Mouse (Mus musculus): ENCODE results near the gene Lingo2. TPM values are rescaled to one million over a fixed set of nuclear protein-coding genes. Genes with fewer than 3 reads are reported as not detected.

Lingo2 gene
- total and polyA plus RNA-seq, 3 experiments = not detected

GRCm38 (mm10) chr4:36407350-36407749 lies 544.2 kb downstream of the Lingo2 start:
- TF ChIP-seq ETS1 (conservative IDR thresholded peaks at IDR 0.05; ENCODE audit: low read depth, low read length) = no peak
- no peak for TF ChIP-seq MAZ (IDR thresholded peaks at IDR 0.05; ENCODE audit: low read depth, low read length)
- TF ChIP-seq MXI1 (IDR thresholded peaks at IDR 0.05; ENCODE audit: low read depth, low read length) = no peak
- TF ChIP-seq EP300 (IDR thresholded peaks at IDR 0.05; ENCODE audit: low read length) = no peak
- TF ChIP-seq IRF4 (IDR thresholded peaks at IDR 0.05; ENCODE audit: low read depth, low read length) = no peak
- no peak for TF ChIP-seq KAT2A (IDR thresholded peaks at IDR 0.05; ENCODE audit: insufficient replicate concordance, low read length)
- TF ChIP-seq PAX5 (IDR thresholded peaks at IDR 0.05; ENCODE audit: low read length) = no peak
- no peak for TF ChIP-seq NELFE (IDR thresholded peaks at IDR 0.05; ENCODE audit: low read depth, low read length)
- no peak for TF ChIP-seq UBTF (IDR thresholded peaks at IDR 0.05; ENCODE audit: low read depth, low read length)
- no peak for TF ChIP-seq SMC3 (IDR thresholded peaks at IDR 0.05; ENCODE audit: low read depth, low read length)
- no peak for TF ChIP-seq GABPA (IDR thresholded peaks at IDR 0.05; ENCODE audit: insufficient replicate concordance, low read depth, low read length)
- TF ChIP-seq NRF1 (IDR thresholded peaks at IDR 0.05; ENCODE audit: low read depth, low read length) = no peak
- no peak for TF ChIP-seq MYC (IDR thresholded peaks at IDR 0.05; ENCODE audit: low read depth, low read length)
- TF ChIP-seq MAFK (IDR thresholded peaks at IDR 0.05; ENCODE audit: insufficient replicate concordance, low read length) = no peak
- TF ChIP-seq JUN (IDR thresholded peaks at IDR 0.05; ENCODE audit: insufficient read depth, low read depth, low read length) = no peak
- no peak for TF ChIP-seq HCFC1 (IDR thresholded peaks at IDR 0.05; ENCODE audit: low read depth, low read length)
- no peak for TF ChIP-seq TCF12 (IDR thresholded peaks at IDR 0.05; ENCODE audit: low read depth, low read length)
- DNase-seq (ENCODE audit: extremely low read depth) = no peak
- Histone ChIP-seq H3K4me3 (replicated peaks in 1 of 3; ENCODE audit: low read depth in 2 of 3, low read length in 2 of 3, poor library complexity in 1 of 3) (no peak overlapping the region), H3K79me2 (replicated peaks; ENCODE audit: control insufficient read depth, extremely low read depth, insufficient read depth, poor library complexity, severe bottlenecking) (no peaks in the 10 kb centered on the region), H3K4me1 (ENCODE audit: control insufficient read depth in 1 of 2, insufficient read depth in 2 of 2) (no peaks in the 10 kb centered on the region), H3K27ac (ENCODE audit: insufficient read depth, low read depth) (no peak overlapping the region), H3K27me3 (replicated peaks) (no peaks in the 10 kb centered on the region), H3K9ac (ENCODE audit: insufficient read depth, low read depth) (no peak overlapping the region), H3K36me3 (replicated peaks in 1 of 2; ENCODE audit: control insufficient read depth in 1 of 2, insufficient read depth in 1 of 2, low read length in 1 of 2) (no peaks in the 10 kb centered on the region), H3K9me3 (replicated peaks; ENCODE audit: low read length) (peaks cover 20% of the 10 kb centered on the region), H3K4me2 (ENCODE audit: insufficient read depth, low read depth, poor library complexity, severe bottlenecking) (no peak overlapping the region)
- dilution Hi-C loops (cut with MboI; ENCODE audit: extremely low pct_ligation_motif_present, extremely low pct_unique_long_range_greater_than_20kb, low sequenced_read_pairs) (no loop called here), in situ Hi-C loops (cut with MboI; ENCODE audit: low pct_ligation_motif_present, low pct_unique_long_range_greater_than_20kb, low sequenced_read_pairs) (no loop called here)

DNA sequence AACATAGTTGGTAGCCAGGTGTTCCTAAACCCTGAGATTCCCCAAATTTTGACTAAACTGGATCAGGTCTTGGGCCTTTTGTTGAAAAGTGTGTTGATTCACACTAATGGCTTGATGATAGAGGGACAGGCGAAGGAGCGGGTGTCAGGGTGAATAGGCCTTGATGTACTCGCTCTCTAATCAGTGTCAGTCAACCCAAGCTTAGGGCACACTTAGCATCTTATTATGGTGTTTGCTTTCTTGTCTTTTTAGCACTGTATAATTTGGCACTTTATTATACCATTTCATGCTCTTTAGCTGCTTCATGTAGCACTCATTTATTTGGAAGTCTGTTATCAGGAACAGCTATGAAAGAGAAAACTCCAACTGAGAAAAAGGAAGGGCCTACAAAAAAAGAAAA lies 582.6 kb downstream of the Lingo2 start:
- H3K79me2 ChIP-seq (replicated peaks; ENCODE audit: control insufficient read depth, extremely low read depth, insufficient read depth, poor library complexity, severe bottlenecking) = no peaks in the 10 kb centered on the region
- no peak overlapping the region for H3K9ac ChIP-seq (ENCODE audit: insufficient read depth, low read depth)
- no peak overlapping the region for H3K4me3 ChIP-seq (replicated peaks in 1 of 3; ENCODE audit: low read depth in 2 of 3, low read length in 2 of 3, poor library complexity in 1 of 3)
- dilution Hi-C loops (cut with MboI; ENCODE audit: extremely low pct_ligation_motif_present, extremely low pct_unique_long_range_greater_than_20kb, low sequenced_read_pairs) = no loop called here
- DNase-seq (ENCODE audit: extremely low read depth) = no peak
- H3K4me1 ChIP-seq (ENCODE audit: control insufficient read depth in 1 of 2, insufficient read depth in 2 of 2) = no peaks in the 10 kb centered on the region
- peaks cover 20% of the 10 kb centered on the region for H3K9me3 ChIP-seq (replicated peaks; ENCODE audit: low read length)
- H3K27ac ChIP-seq (ENCODE audit: insufficient read depth, low read depth) = no peak overlapping the region
- no peak overlapping the region for H3K4me2 ChIP-seq (ENCODE audit: insufficient read depth, low read depth, poor library complexity, severe bottlenecking)
- in situ Hi-C loops (cut with MboI; ENCODE audit: low pct_ligation_motif_present, low pct_unique_long_range_greater_than_20kb, low sequenced_read_pairs) = no loop called here
- no peaks in the 10 kb centered on the region for H3K36me3 ChIP-seq (replicated peaks in 1 of 2; ENCODE audit: control insufficient read depth in 1 of 2, insufficient read depth in 1 of 2, low read length in 1 of 2)
- no peaks in the 10 kb centered on the region for H3K27me3 ChIP-seq (replicated peaks)
- TF ChIP-seq CHD2 (IDR thresholded peaks at IDR 0.05; ENCODE audit: low read length) = no peak
